Mouse (Mus musculus) myocyte (in vitro differentiated cells): ENCODE data around the gene Cyp4f16. TPM values are rescaled to one million over a fixed set of nuclear protein-coding genes. Genes with fewer than 3 reads are reported as not detected.

Experiments
- H3K27me3 ChIP-seq: one replicate; pipeline ENCODE4 v1.6.1; 2011; ENCODE audit not compliant: control insufficient read depth, insufficient read depth, insufficient read length
- H3K36me3 ChIP-seq: one replicate; pipeline ENCODE4 v1.6.1; 2011; ENCODE audit not compliant: control insufficient read depth, insufficient read depth
- H3K4me2 ChIP-seq: one replicate; pipeline ENCODE4 v1.6.1; 2011; ENCODE audit warnings: low read depth, control low read depth
- H3K4me3 ChIP-seq: one replicate; pipeline ENCODE4 v1.5.1; 2011; ENCODE audit warnings: mild to moderate bottlenecking, control low read depth, moderate library complexity
- H3K79me2 ChIP-seq: one replicate; pipeline ENCODE4 v1.6.1; 2011; ENCODE audit not compliant: control insufficient read depth, insufficient read depth
- H3ac ChIP-seq: one replicate; pipeline ENCODE4 v1.6.1; 2011; ENCODE audit not compliant: control insufficient read depth, insufficient read length
- CEBPB ChIP-seq: IDR thresholded peaks from 2 replicates; pipeline ENCODE4 v1.6.1; 2011; ENCODE audit warnings: mild to moderate bottlenecking, moderate library complexity; ENCODE audit not compliant: poor library complexity, insufficient read depth, severe bottlenecking
- E2F4 ChIP-seq: IDR thresholded peaks from one replicate; pipeline ENCODE4 v1.6.1; 2011; ENCODE audit warnings: mild to moderate bottlenecking, control low read depth, moderate library complexity; ENCODE audit not compliant: insufficient read depth
- MAX ChIP-seq: IDR thresholded peaks from one replicate; pipeline ENCODE4 v1.6.1; 2011; ENCODE audit warnings: low read depth, mild to moderate bottlenecking, control low read depth
- MYOD1 ChIP-seq, 3 experiments: IDR thresholded peaks; one replicate each; pipeline ENCODE4 v1.6.1; 2011; ENCODE audit warnings: control low read depth in 2 of 3, low read depth in 2 of 3, mild to moderate bottlenecking in 2 of 3, moderate library complexity in 1 of 3; ENCODE audit not compliant: insufficient read length in 2 of 3, control insufficient read depth in 1 of 3
- MYOG ChIP-seq, 3 experiments: IDR thresholded peaks; one replicate each; pipeline ENCODE4 v1.6.1; 2011; ENCODE audit warnings: control low read depth in 2 of 3, low read depth in 2 of 3, mild to moderate bottlenecking in 2 of 3; ENCODE audit not compliant: insufficient read length in 2 of 3, control insufficient read depth in 1 of 3, insufficient read depth in 1 of 3
- POLR2A ChIP-seq: IDR thresholded peaks from one replicate; pipeline ENCODE4 v1.6.1; 2011; ENCODE audit warnings: low read depth, mild to moderate bottlenecking, control low read depth, moderate library complexity; ENCODE audit not compliant: insufficient read length
- POLR2AphosphoS2 ChIP-seq: IDR thresholded peaks from one replicate; pipeline ENCODE4 v1.6.1; 2011; ENCODE audit warnings: low read depth, control low read depth; ENCODE audit not compliant: insufficient read length
- REST ChIP-seq: IDR thresholded peaks from one replicate; pipeline ENCODE4 v1.6.1; 2011; ENCODE audit warnings: mild to moderate bottlenecking, control low read depth, moderate library complexity; ENCODE audit not compliant: insufficient read depth, insufficient read length
- SRF ChIP-seq: IDR thresholded peaks from one replicate; pipeline ENCODE4 v1.6.1; 2011; ENCODE audit warnings: low read depth; ENCODE audit not compliant: control insufficient read depth, insufficient read length
- TCF12 ChIP-seq: IDR thresholded peaks from one replicate; pipeline ENCODE4 v1.6.1; 2011; ENCODE audit warnings: mild to moderate bottlenecking, control low read depth; ENCODE audit not compliant: poor library complexity, insufficient read depth, severe bottlenecking
- TCF3 ChIP-seq: IDR thresholded peaks from one replicate; pipeline ENCODE4 v1.6.1; 2011; ENCODE audit warnings: low read depth, control low read depth; ENCODE audit not compliant: insufficient read length
- USF1 ChIP-seq: IDR thresholded peaks from one replicate; pipeline ENCODE4 v1.6.1; 2011; ENCODE audit warnings: low read depth, mild to moderate bottlenecking, control low read depth, moderate library complexity
- polyA plus RNA-seq: library from polyadenylated mRNA; unstranded; fragments of >200 nt; fragmentation: generic; extraction: Trizol; gene quantifications from one replicate; pipeline ENCODE4 v1.2.1, GENCODE M21; 2012; ENCODE audit warnings: missing spikeins

The Cyp4f16 gene
- polyA plus RNA-seq, 1 experiment, result 12.0 TPM

DNA sequence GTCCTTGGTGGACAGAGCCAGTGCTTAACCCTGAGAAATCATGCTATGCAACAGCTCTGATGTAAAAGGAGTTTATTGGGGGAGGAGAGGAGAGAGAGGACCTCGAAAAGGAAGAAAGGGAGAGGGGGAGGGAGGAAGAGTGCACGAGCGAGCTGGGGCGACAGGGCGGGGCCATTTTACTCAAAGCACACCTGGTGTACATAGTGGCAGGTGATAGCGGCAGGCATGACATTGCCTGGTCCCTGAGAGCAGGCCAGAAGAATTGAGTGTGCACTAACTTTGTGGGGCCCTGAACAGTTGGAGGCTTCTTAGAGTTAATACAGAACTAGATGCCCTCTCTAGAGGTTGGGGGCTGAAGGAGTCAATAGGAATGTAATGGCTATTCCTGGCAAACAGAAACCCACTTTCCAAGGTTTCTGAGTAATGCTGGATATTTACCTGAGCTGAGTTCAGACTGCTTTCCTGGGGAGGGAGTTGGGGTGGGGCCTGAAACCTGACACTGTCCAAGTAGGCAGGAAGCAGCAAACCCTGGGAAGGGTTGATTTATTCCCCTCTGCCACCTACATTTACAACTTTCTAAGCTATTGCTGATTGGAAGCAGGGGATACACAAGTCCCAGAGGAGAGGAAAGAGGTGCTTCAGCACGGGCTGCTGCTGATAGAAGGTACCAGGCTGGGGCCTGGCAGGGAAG, 41.3 kb downstream of the Cyp4f16 start:
- no peak overlapping the region for H3ac ChIP-seq
- TF ChIP-seq REST (no peak), MYOD1 (IDR thresholded peaks at IDR 0.05; ENCODE audit: control insufficient read depth in 1 of 3, insufficient read length in 2 of 3, low read depth in 2 of 3) (no peak), POLR2A (no peak), TCF3 (no peak), USF1 (no peak), E2F4 (no peak), MAX (no peak), MYOG (IDR thresholded peaks at IDR 0.05; ENCODE audit: control insufficient read depth in 1 of 3, insufficient read depth in 1 of 3, insufficient read length in 2 of 3, low read depth in 2 of 3) (no peak), SRF (no peak), CEBPB (no peak), TCF12 (no peak), POLR2AphosphoS2 (no peak)
- H3K79me2 ChIP-seq, result no peaks in the 10 kb centered on the region
- no peak overlapping the region for H3K4me2 ChIP-seq
- no peaks in the 10 kb centered on the region for H3K27me3 ChIP-seq
- no peaks in the 10 kb centered on the region for H3K36me3 ChIP-seq
- no peak overlapping the region for H3K4me3 ChIP-seq

DNA sequence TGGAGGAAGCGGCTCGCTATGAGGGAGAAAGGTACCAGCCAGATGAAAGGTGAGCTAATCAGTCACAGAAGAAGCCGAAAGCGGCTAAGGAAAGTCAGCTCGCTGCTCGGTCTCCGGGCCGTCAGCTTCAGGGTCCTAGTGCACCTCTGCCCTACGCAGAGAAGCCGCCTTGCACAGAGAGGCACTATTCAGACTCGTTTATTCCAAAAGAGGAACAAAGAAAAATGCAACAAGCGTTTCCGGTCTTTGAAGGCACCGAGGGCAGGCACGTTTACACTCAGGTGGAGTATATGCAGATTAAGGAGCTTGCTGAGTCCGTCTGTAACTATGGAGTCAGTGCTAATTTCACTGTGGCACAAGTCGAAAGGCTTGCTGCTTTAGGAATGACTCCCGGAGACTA, 60.1 kb downstream of the Cyp4f16 start:
- no peak for TF ChIP-seq TCF12
- TF ChIP-seq MYOG (IDR thresholded peaks at IDR 0.05; ENCODE audit: control insufficient read depth in 1 of 3, insufficient read depth in 1 of 3, insufficient read length in 2 of 3, low read depth in 2 of 3), result no peak
- Histone ChIP-seq H3K36me3 (no peaks in the 10 kb centered on the region), H3K4me3 (no peak overlapping the region), H3K4me2 (no peak overlapping the region), H3ac (no peak overlapping the region), H3K79me2 (no peaks in the 10 kb centered on the region), H3K27me3 (peaks cover 4% of the 10 kb centered on the region)

Other genes with a start within 250 kb of the Cyp4f16 start
- gene Akap8, start 215.3 kb upstream of the Cyp4f16 start, polyA plus RNA-seq, result 14.0 TPM
- gene Akap8l, start 186.0 kb upstream of the Cyp4f16 start, polyA plus RNA-seq, result 31.7 TPM
- gene Wiz, start 147.1 kb upstream of the Cyp4f16 start, polyA plus RNA-seq, result 21.0 TPM
- not detected for gene Rasal3, start 133.0 kb upstream of the Cyp4f16 start, polyA plus RNA-seq
- gene Pglyrp2, start 112.4 kb upstream of the Cyp4f16 start, polyA plus RNA-seq, result not detected
- gene Cyp4f39, start 83.8 kb upstream of the Cyp4f16 start, polyA plus RNA-seq, result 0.07 TPM
- gene Cyp4f17, start 30.5 kb upstream of the Cyp4f16 start, polyA plus RNA-seq, result 1.8 TPM
- gene Cyp4f37, start 84.8 kb downstream of the Cyp4f16 start, polyA plus RNA-seq, result not detected
- 1.9 TPM for gene Cyp4f40, start 122.3 kb downstream of the Cyp4f16 start, polyA plus RNA-seq
- not detected for gene Cyp4f15, start 149.1 kb downstream of the Cyp4f16 start, polyA plus RNA-seq